Mouse (Mus musculus) forebrain, postnatal 0 days (tissue): ENCODE results near the gene Il3. TPM values are rescaled to one million over a fixed set of nuclear protein-coding genes. Genes with fewer than 3 reads are reported as not detected.
"Not testable (repeated sequence)": the region's sequence is repeated elsewhere in the genome, so short reads cannot be mapped to it uniquely, and the experiment has no call there.

Source experiments
- ATAC-seq: fragments of 200-750 bp; cut with Nextera tagmentation; 2 replicates; pipeline ENCODE4 v1.8.0; 2017; ENCODE audit warnings: mild to moderate bottlenecking, moderate library complexity
- DNase-seq: peaks from one replicate; pipeline ENCODE4 v3.0.0-alpha.2; 2015
- H3K27ac ChIP-seq: fragments of 300-500 bp; sonication (generic); 2 replicates; pipeline ENCODE4 v1.5.1; 2014; ENCODE audit warnings: low read depth, mild to moderate bottlenecking, antibody characterized with exemption, low read length, moderate library complexity, mixed read lengths
- H3K27me3 ChIP-seq: fragments of 300-500 bp; sonication (generic); 2 replicates; pipeline ENCODE4 v1.6.1; 2014; ENCODE audit warnings: mild to moderate bottlenecking, low read length, mixed read lengths; ENCODE audit not compliant: insufficient read depth
- H3K36me3 ChIP-seq: fragments of 300-500 bp; sonication (generic); 2 replicates; pipeline ENCODE4 v1.6.1; 2014; ENCODE audit warnings: mild to moderate bottlenecking, moderate library complexity; ENCODE audit not compliant: insufficient read depth
- H3K4me1 ChIP-seq: fragments of 300-500 bp; sonication (generic); 2 replicates; pipeline ENCODE4 v1.6.1; 2014; ENCODE audit warnings: antibody characterized with exemption; ENCODE audit not compliant: insufficient read depth
- H3K4me2 ChIP-seq: fragments of 300-500 bp; sonication (generic); 2 replicates; pipeline ENCODE4 v1.6.1; 2014; ENCODE audit warnings: low read depth, mild to moderate bottlenecking, moderate library complexity
- H3K4me3 ChIP-seq: fragments of 300-500 bp; sonication (generic); 2 replicates; pipeline ENCODE4 v1.5.1; 2014; ENCODE audit warnings: low read depth, low read length, mixed read lengths
- H3K9ac ChIP-seq: fragments of 300-500 bp; sonication (generic); 2 replicates; pipeline ENCODE4 v1.6.1; 2014; ENCODE audit warnings: mild to moderate bottlenecking
- H3K9me3 ChIP-seq: fragments of 300-500 bp; sonication (generic); 2 replicates; pipeline ENCODE4 v1.6.1; 2016; ENCODE audit warnings: low read length
- CTCF ChIP-seq: sonication (generic); IDR thresholded peaks from 2 replicates; pipeline ENCODE4 v1.5.1; 2016; ENCODE audit warnings: antibody characterized with exemption, control low read depth, low read depth
- WGBS: fragments of 180-500 bp; shearing (Covaris S2); extraction: QIAGEN DNeasy Blood & Tissue Kit; methylation state at CpG from one replicate; pipeline ENCODE4 v1.1.7; 2014; 5-methylcytosine and 5-hydroxymethylcytosine counted together
- polyA plus RNA-seq: library from polyadenylated mRNA; unstranded; fragments of >200 nt; fragmentation: Nextera tagmentation; extraction: Ambion mirVana; gene quantifications from 2 replicates; pipeline ENCODE4 v1.2.1, GENCODE M21; 2015
- total RNA-seq: library from RNA; depleted of rRNA; stranded (reverse); fragments of >200 nt; gene quantifications from 2 replicates; pipeline ENCODE4 v1.2.3, GENCODE M21; 2014

Gene Il3
- total and polyA plus RNA-seq, 2 experiments from 2014 or later, result not detected

- Histone ChIP-seq H3K4me1 (peaks cover 13% of the 10 kb centered on the region), H3K4me2 (no peak overlapping the region), H3K9me3 (0 out of 2 replicates have a peak, but pooled peaks cover 4% of the 10 kb centered on the region), H3K36me3 (no peaks in the 10 kb centered on the region), H3K4me3 (no peak overlapping the region), H3K27ac (no peak overlapping the region), H3K27me3 (no peaks in the 10 kb centered on the region), H3K9ac (no peak overlapping the region)
- ATAC-seq, result no peak
- WGBS, result 84% methylated on average over 8 of the region's 8 CpGs
- TF ChIP-seq CTCF, result no peak
- no peak for DNase-seq
Measured at GRCm38 (mm10) chr11:54301994-54302393, 34.9 kb upstream of the Il3 start.

GRCm38 (mm10) chr11:54298777-54299176, 31.7 kb upstream of the Il3 start:
- no peak overlapping the region for H3K4me3 ChIP-seq
- no peaks in the 10 kb centered on the region for H3K36me3 ChIP-seq
- ATAC-seq (no peak), DNase-seq (no peak)
- TF ChIP-seq CTCF, result no peak
- H3K9me3 ChIP-seq, result 0 out of 2 replicates have a peak, but pooled peaks cover 4% of the 10 kb centered on the region
- no peaks in the 10 kb centered on the region for H3K27me3 ChIP-seq
- H3K27ac ChIP-seq, result no peak overlapping the region
- H3K4me1 ChIP-seq, result no peaks in the 10 kb centered on the region
- no peak overlapping the region for H3K4me2 ChIP-seq
- H3K9ac ChIP-seq, result no peak overlapping the region

- not testable (repeated sequence) for H3K9me3 ChIP-seq, ATAC-seq, H3K36me3 ChIP-seq, H3K4me3 ChIP-seq, H3K9ac ChIP-seq, H3K27ac ChIP-seq, H3K27me3 ChIP-seq, H3K4me1 ChIP-seq, DNase-seq, H3K4me2 ChIP-seq
- 87% methylated on average over 2 of the region's 2 CpGs for WGBS
Measured at GRCm38 (mm10) chr11:54297471-54297870, 30.4 kb upstream of the Il3 start.

GRCm38 (mm10) chr11:54296734-54297133, 29.7 kb upstream of the Il3 start:
- DNase-seq, result no peak
- Histone ChIP-seq H3K27ac (no peak overlapping the region), H3K4me1 (no peaks in the 10 kb centered on the region), H3K9me3 (0 out of 2 replicates have a peak, but pooled peaks cover 4% of the 10 kb centered on the region), H3K4me2 (no peak overlapping the region), H3K9ac (no peak overlapping the region), H3K27me3 (no peaks in the 10 kb centered on the region), H3K4me3 (no peak overlapping the region), H3K36me3 (no peaks in the 10 kb centered on the region)
- WGBS, result 95% methylated on average over 1 of the region's 1 CpGs
- no peak for TF ChIP-seq CTCF
- no peak for ATAC-seq

- Histone ChIP-seq H3K9me3 (0 out of 2 replicates have a peak, but pooled peaks cover 4% of the 10 kb centered on the region), H3K4me1 (no peaks in the 10 kb centered on the region), H3K27ac (no peak overlapping the region), H3K9ac (no peak overlapping the region), H3K4me3 (no peak overlapping the region), H3K36me3 (no peaks in the 10 kb centered on the region), H3K4me2 (no peak overlapping the region), H3K27me3 (no peaks in the 10 kb centered on the region)
- no peak for ATAC-seq
- no peak for TF ChIP-seq CTCF
- DNase-seq, result no peak
- 87% methylated on average over 4 of the region's 4 CpGs for WGBS
Measured at GRCm38 (mm10) chr11:54295971-54296370, 28.9 kb upstream of the Il3 start.

- WGBS, result 79% methylated on average over 12 of the region's 12 CpGs
- no peaks in the 10 kb centered on the region for H3K36me3 ChIP-seq
Measured at GRCm38 (mm10) chr11:54293980-54294807, 27.1 kb upstream of the Il3 start.

GRCm38 (mm10) chr11:54292163-54292562, 25.1 kb upstream of the Il3 start:
- DNase-seq (no peak), ATAC-seq (no peak)
- Histone ChIP-seq H3K4me3 (no peak overlapping the region), H3K4me2 (no peak overlapping the region), H3K4me1 (no peaks in the 10 kb centered on the region), H3K9me3 (0 out of 2 replicates have a peak, but pooled peaks cover under 1% of the 10 kb centered on the region), H3K36me3 (no peaks in the 10 kb centered on the region), H3K9ac (no peak overlapping the region), H3K27me3 (no peaks in the 10 kb centered on the region), H3K27ac (no peak overlapping the region)
- TF ChIP-seq CTCF, result no peak
- 88% methylated on average over 2 of the region's 2 CpGs for WGBS

More at GRCm38 (mm10) chr11:54293980-54294807, 27.1 kb upstream of the Il3 start:
- Histone ChIP-seq H3K4me3 (no peak overlapping the region), H3K4me1 (no peaks in the 10 kb centered on the region), H3K4me2 (no peak overlapping the region), H3K9ac (no peak overlapping the region), H3K9me3 (0 out of 2 replicates have a peak, but pooled peaks cover 4% of the 10 kb centered on the region), H3K27me3 (no peaks in the 10 kb centered on the region), H3K27ac (no peak overlapping the region)
- no peak for DNase-seq
- no peak for ATAC-seq
- TF ChIP-seq CTCF, result no peak
